In the genomic region with DNA sequence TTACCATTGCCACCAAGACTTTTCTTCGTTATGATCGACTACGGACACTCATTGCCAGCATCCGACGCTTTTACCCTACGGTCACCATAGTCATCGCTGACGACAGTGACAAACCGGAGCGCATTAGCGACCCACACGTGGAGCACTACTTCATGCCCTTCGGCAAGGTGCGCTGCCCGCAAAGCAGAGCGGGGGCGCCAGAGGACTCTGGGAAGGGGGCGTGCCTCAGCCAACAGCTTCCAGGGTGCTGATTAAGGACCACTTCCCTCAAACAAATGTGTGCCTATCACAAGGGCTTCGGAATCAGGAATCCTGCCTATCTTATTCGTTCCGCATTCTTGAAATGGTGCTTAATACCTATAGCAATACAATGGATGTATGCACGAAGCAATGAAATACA, we compare ENCODE assay signal across 8 mouse cellular contexts. TPM values are rescaled to one million over a fixed set of nuclear protein-coding genes. Genes with fewer than 3 reads are reported as not detected.
DNase-seq lines count a peak whose midpoint lies in the region; ATAC-seq lines count a peak whose summit lies in the region.

No protein-coding gene starts in this region.

- no peak overlapping the region for H3K9ac ChIP-seq in kidney, embryonic 15.5 days
- H3K9ac ChIP-seq in hindbrain, embryonic 16.5 days (ENCODE audit: low read depth, low read length) = no peak overlapping the region
- H3K9ac ChIP-seq in midbrain, embryonic 12.5 days (replicated peaks) = no peak overlapping the region

- H3K9me3 ChIP-seq in kidney, embryonic 15.5 days (replicated peaks) = no peaks in the 10 kb centered on the region
- H3K9me3 ChIP-seq in hindbrain, embryonic 16.5 days (ENCODE audit: control insufficient read depth, low read length) = no peaks in the 10 kb centered on the region
- H3K9me3 ChIP-seq in midbrain, embryonic 12.5 days = no peaks in the 10 kb centered on the region

- no peak for ATAC-seq in kidney, embryonic 15.5 days (replicated peaks; ENCODE audit: low FRiP score)
- no peak for ATAC-seq in hindbrain, embryonic 16.5 days
- no peak for ATAC-seq in midbrain, embryonic 12.5 days (ENCODE audit: low FRiP score, low read depth)

- H3K4me1 ChIP-seq in kidney, embryonic 15.5 days = peaks cover 37% of the 10 kb centered on the region
- H3K4me1 ChIP-seq in hindbrain, embryonic 16.5 days (ENCODE audit: control insufficient read depth, insufficient read depth, low read depth, low read length) = peaks cover 17% of the 10 kb centered on the region
- H3K4me1 ChIP-seq in midbrain, embryonic 12.5 days = peaks cover 33% of the 10 kb centered on the region

- DNase-seq in kidney, adult 8-10 months = no peak
- DNase-seq in ES-CJ7 (ENCODE audit: low read depth, low spot score) = peak; percentile 74
- DNase-seq in embryo, embryonic 11 days = peak; percentile 74
- no peak for DNase-seq in urinary bladder, postnatal 14 days (ENCODE audit: low spot score)
- no peak for DNase-seq in cerebellum, adult 11 months

- peak overlapping the region; percentile 70 for H3K4me2 ChIP-seq in kidney, embryonic 15.5 days
- H3K4me2 ChIP-seq in hindbrain, embryonic 16.5 days (ENCODE audit: low read length) = peak overlapping the region; percentile 48; the same call in 1 of the 2 replicates
- peak overlapping the region; percentile 54 for H3K4me2 ChIP-seq in midbrain, embryonic 12.5 days (replicated peaks)

- WGBS in kidney, embryonic 15.5 days = 4% methylated on average over 22 of the region's 22 CpGs
- 5% methylated on average over 22 of the region's 22 CpGs for WGBS in hindbrain, embryonic 16.5 days
- WGBS in midbrain, embryonic 12.5 days = 2% methylated on average over 22 of the region's 22 CpGs

- H3K27ac ChIP-seq in kidney, embryonic 15.5 days = no peak overlapping the region
- H3K27ac ChIP-seq in hindbrain, embryonic 16.5 days (ENCODE audit: low read depth, low read length) = no peak overlapping the region
- no peak overlapping the region for H3K27ac ChIP-seq in midbrain, embryonic 12.5 days (replicated peaks)

- peak overlapping the region; percentile 43 for H3K4me3 ChIP-seq in kidney, embryonic 15.5 days (replicated peaks)
- no peak overlapping the region for H3K4me3 ChIP-seq in hindbrain, embryonic 16.5 days (ENCODE audit: low read length)
- H3K4me3 ChIP-seq in midbrain, embryonic 12.5 days = peak overlapping the region; percentile 32

- H3K36me3 ChIP-seq in kidney, embryonic 15.5 days = no peaks in the 10 kb centered on the region
- H3K36me3 ChIP-seq in hindbrain, embryonic 16.5 days (ENCODE audit: control insufficient read depth, insufficient read depth, low read length) = no peaks in the 10 kb centered on the region
- no peaks in the 10 kb centered on the region for H3K36me3 ChIP-seq in midbrain, embryonic 12.5 days

- H3K27me3 ChIP-seq in kidney, embryonic 15.5 days = peaks cover 85% of the 10 kb centered on the region
- peaks cover 11% of the 10 kb centered on the region; the same call in 1 of the 2 replicates for H3K27me3 ChIP-seq in hindbrain, embryonic 16.5 days (replicated peaks; ENCODE audit: control insufficient read depth, insufficient read depth, low read length)
- peaks cover 88% of the 10 kb centered on the region for H3K27me3 ChIP-seq in midbrain, embryonic 12.5 days

RNA-seq across cellular contexts. Expression of a gene that starts 5.0 kb away (rescaled TPM):
- polyA plus RNA-seq in kidney, embryonic 15.5 days (2015; fragmentation: Nextera tagmentation; extraction: Ambion mirVana) = 7.5 and 7.7 TPM in 2 replicates
- polyA plus RNA-seq in hindbrain, embryonic 16.5 days (2015; fragmentation: Nextera tagmentation; extraction: Ambion mirVana) = 59.0 and 74.1 TPM in 2 replicates
- 15.2 and 17.7 TPM in 2 replicates for polyA plus RNA-seq in midbrain, embryonic 12.5 days (2016; fragmentation: Nextera tagmentation; extraction: Ambion mirVana)

RNA-seq across cellular contexts. Expression of a gene that starts 10.4 kb away (rescaled TPM):
- 3.1 and 3.3 TPM in 2 replicates for polyA plus RNA-seq in kidney, embryonic 15.5 days (2015; fragmentation: Nextera tagmentation; extraction: Ambion mirVana)
- polyA plus RNA-seq in hindbrain, embryonic 16.5 days (2015; fragmentation: Nextera tagmentation; extraction: Ambion mirVana) = 1.4 and 1.5 TPM in 2 replicates
- 0.89 and 1.1 TPM in 2 replicates for polyA plus RNA-seq in midbrain, embryonic 12.5 days (2016; fragmentation: Nextera tagmentation; extraction: Ambion mirVana)

RNA-seq across cellular contexts. Expression of a gene that starts 19.9 kb away (rescaled TPM):
- 40.6 and 52.6 TPM in 2 replicates for polyA plus RNA-seq in kidney, embryonic 15.5 days (2015; fragmentation: Nextera tagmentation; extraction: Ambion mirVana)
- 29.0 and 29.1 TPM in 2 replicates for polyA plus RNA-seq in hindbrain, embryonic 16.5 days (2015; fragmentation: Nextera tagmentation; extraction: Ambion mirVana)
- 39.6 and 46.1 TPM in 2 replicates for polyA plus RNA-seq in midbrain, embryonic 12.5 days (2016; fragmentation: Nextera tagmentation; extraction: Ambion mirVana)

RNA-seq across cellular contexts. Expression of a gene that starts 25.5 kb away (rescaled TPM):
- 100 and 129 TPM in 2 replicates for polyA plus RNA-seq in kidney, embryonic 15.5 days (2015; fragmentation: Nextera tagmentation; extraction: Ambion mirVana)
- 213 and 233 TPM in 2 replicates for polyA plus RNA-seq in hindbrain, embryonic 16.5 days (2015; fragmentation: Nextera tagmentation; extraction: Ambion mirVana)
- 204 and 205 TPM in 2 replicates for polyA plus RNA-seq in midbrain, embryonic 12.5 days (2016; fragmentation: Nextera tagmentation; extraction: Ambion mirVana)

RNA-seq across cellular contexts. Expression of a gene that starts 41.4 kb away (rescaled TPM):
- polyA plus RNA-seq in kidney, embryonic 15.5 days (2015; fragmentation: Nextera tagmentation; extraction: Ambion mirVana) = 41.1 and 43.5 TPM in 2 replicates
- 20.5 and 20.7 TPM in 2 replicates for polyA plus RNA-seq in hindbrain, embryonic 16.5 days (2015; fragmentation: Nextera tagmentation; extraction: Ambion mirVana)
- 17.0 and 18.1 TPM in 2 replicates for polyA plus RNA-seq in midbrain, embryonic 12.5 days (2016; fragmentation: Nextera tagmentation; extraction: Ambion mirVana)

Comparison
In these comparisons a context has a peak if more than half of its experiments do, and no peak if none do; other contexts are left out.
1. DNase-seq: peak in ES-CJ7 (single experiment) and embryo, embryonic 11 days (single experiment); none in kidney, adult 8-10 months (0 of 2), urinary bladder, postnatal 14 days (single experiment) and cerebellum, adult 11 months (single experiment).
2. Peak in every context shown above with its lines, with median percentiles within 50 percentile points of each other: H3K4me2 ChIP-seq.